Mouse (Mus musculus) liver, embryonic 14.5 days (tissue): ENCODE measurements around the gene Sh2d3c. TPM values are rescaled to one million over a fixed set of nuclear protein-coding genes. Genes with fewer than 3 reads are reported as not detected.

ENCODE experiments used
- ATAC-seq: fragments of 200-750 bp; cut with Nextera tagmentation; 2 replicates; pipeline ENCODE4 v1.8.0; 2017; ENCODE audit warnings: moderate number of reproducible peaks, mild to moderate bottlenecking, moderate library complexity; ENCODE audit not compliant: insufficient read depth
- DNase-seq, 3 experiments: peaks; one replicate each; pipeline ENCODE4 v3.0.0-alpha.2; 2012 to 2013; ENCODE audit warnings: low read depth in 3 of 3, low spot score in 3 of 3
- H3K27ac ChIP-seq: fragments of 300-500 bp; sonication (generic); 2 replicates; pipeline ENCODE4 v1.5.1; 2014; ENCODE audit warnings: moderate library complexity, mild to moderate bottlenecking, control low read depth, inconsistent platforms
- H3K27me3 ChIP-seq: fragments of 300-500 bp; sonication (generic); 2 replicates; pipeline ENCODE4 v1.6.1; 2014; ENCODE audit warnings: mild to moderate bottlenecking, low read length, moderate library complexity; ENCODE audit not compliant: control insufficient read depth, insufficient read depth
- H3K36me3 ChIP-seq: fragments of 300-500 bp; sonication (generic); replicated peaks from 2 replicates; pipeline ENCODE4 v1.6.1; 2014; ENCODE audit warnings: low read depth; ENCODE audit not compliant: control insufficient read depth, insufficient read depth
- H3K4me1 ChIP-seq, 2 experiments: fragments of 200-500 bp in 1 of 2; fragments of 300-500 bp in 1 of 2; sonication (generic) in 1 of 2; replicated peaks; 2 replicates each; pipeline ENCODE4 v1.6.1; 2012 to 2014; ENCODE audit warnings: antibody characterized with exemption in 1 of 2, inconsistent platforms in 1 of 2, low read length in 1 of 2; ENCODE audit not compliant: control insufficient read depth in 2 of 2, insufficient read depth in 2 of 2
- H3K4me2 ChIP-seq: fragments of 300-500 bp; sonication (generic); 2 replicates; pipeline ENCODE4 v1.6.1; 2014; ENCODE audit warnings: low read depth, mild to moderate bottlenecking, control low read depth, moderate library complexity
- H3K4me3 ChIP-seq, 2 experiments: fragments of 200-500 bp in 1 of 2; fragments of 300-500 bp in 1 of 2; sonication (generic) in 1 of 2; 2 replicates each; pipeline ENCODE4 v1.5.1; 2012 to 2014; ENCODE audit warnings: low read depth in 2 of 2, low read length in 2 of 2, mild to moderate bottlenecking in 2 of 2, control low read depth in 1 of 2, inconsistent platforms in 1 of 2, moderate library complexity in 1 of 2; ENCODE audit not compliant: insufficient read depth in 1 of 2
- H3K9ac ChIP-seq: fragments of 300-500 bp; sonication (generic); replicated peaks from 2 replicates; pipeline ENCODE4 v1.6.1; 2014; ENCODE audit warnings: mild to moderate bottlenecking, control low read depth, moderate library complexity
- H3K9me3 ChIP-seq: fragments of 300-500 bp; sonication (generic); 2 replicates; pipeline ENCODE4 v1.6.1; 2016; ENCODE audit warnings: low read length, mixed read lengths; ENCODE audit not compliant: control insufficient read depth
- CTCF ChIP-seq: IDR thresholded peaks from 2 replicates; pipeline ENCODE4 v1.5.1; 2016; ENCODE audit warnings: antibody characterized with exemption, low read depth, control low read depth
- EP300 ChIP-seq: IDR thresholded peaks from 2 replicates; pipeline ENCODE4 v1.6.1; 2016; ENCODE audit warnings: antibody characterized with exemption, low read depth
- WGBS: fragments of 180-500 bp; shearing (Covaris S2); extraction: QIAGEN DNeasy Blood & Tissue Kit; methylation state at CpG from one replicate; pipeline ENCODE4 v1.1.7; 2014; ENCODE audit not compliant: insufficient replicate concordance; 5-methylcytosine and 5-hydroxymethylcytosine counted together
- polyA plus RNA-seq, 2 experiments: library from polyadenylated mRNA; depleted of rRNA in 1 of 2; stranded (reverse) in 1 of 2; unstranded in 1 of 2; fragments of >200 nt; fragmentation: Nextera tagmentation in 1 of 2; extraction: Ambion mirVana in 1 of 2; gene quantifications; 2 replicates each; pipeline versions ENCODE4 v1.2.1 to v1.2.3; 2012 to 2014

The Sh2d3c gene
- polyA plus RNA-seq, 2 experiments: 3.5 to 4.7 TPM

- TF ChIP-seq EP300: peak; percentile 58
- TF ChIP-seq CTCF: no peak
- Histone ChIP-seq H3K27me3 (no peaks in the 10 kb centered on the region), H3K4me2 (peak overlapping the region; percentile 23; the same call in 1 of the 2 replicates), H3K27ac (no peak overlapping the region), H3K4me1 (peaks cover 0 to 11% of the 10 kb centered on the region in 2 experiments; a peak in 3 of 4 replicates), H3K36me3 (no peaks in the 10 kb centered on the region), H3K9me3 (no peaks in the 10 kb centered on the region), H3K9ac (no peak overlapping the region), H3K4me3 (no peak overlapping the region)
- 32% methylated on average over 19 of the region's 19 CpGs for WGBS
- DNase-seq (peak in 2 of 3 experiments; percentile 26 to 46), ATAC-seq (peak; percentile 79)
These were observed 47.9 kb downstream of the Sh2d3c start for GRCm38 (mm10) chr2:32768661-32769285.

- Histone ChIP-seq H3K4me3 (no peak overlapping the region), H3K36me3 (no peaks in the 10 kb centered on the region), H3K27me3 (no peaks in the 10 kb centered on the region), H3K27ac (no peak overlapping the region), H3K4me2 (no peak overlapping the region), H3K9ac (no peak overlapping the region), H3K4me1 (peaks cover 0 to 11% of the 10 kb centered on the region in 2 experiments; a peak in 3 of 4 replicates), H3K9me3 (no peaks in the 10 kb centered on the region)
- DNase-seq (no peak), ATAC-seq (no peak)
- 70% methylated on average over 5 of the region's 5 CpGs for WGBS
- TF ChIP-seq EP300 (no peak), CTCF (no peak)
These were observed 48.7 kb downstream of the Sh2d3c start for GRCm38 (mm10) chr2:32769327-32770085.

GRCm38 (mm10) chr2:32771886-32772285, 51.0 kb downstream of the Sh2d3c start:
- Histone ChIP-seq H3K36me3 (no peaks in the 10 kb centered on the region), H3K27me3 (no peaks in the 10 kb centered on the region), H3K4me3 (no peak overlapping the region), H3K27ac (no peak overlapping the region), H3K9ac (no peak overlapping the region), H3K9me3 (no peaks in the 10 kb centered on the region), H3K4me2 (no peak overlapping the region), H3K4me1 (peaks cover 2 to 15% of the 10 kb centered on the region in 2 experiments; a peak in 3 of 4 replicates)
- TF ChIP-seq EP300 (no peak), CTCF (peak; percentile 50)
- ATAC-seq (no peak), DNase-seq (no peak)
- WGBS: 22% methylated on average over 12 of the region's 12 CpGs

- Histone ChIP-seq H3K4me2 (no peak overlapping the region), H3K4me1 (peaks cover 2 to 15% of the 10 kb centered on the region in 2 experiments; a peak in 3 of 4 replicates), H3K4me3 (no peak overlapping the region), H3K9ac (no peak overlapping the region), H3K27me3 (no peaks in the 10 kb centered on the region), H3K36me3 (no peaks in the 10 kb centered on the region), H3K9me3 (no peaks in the 10 kb centered on the region), H3K27ac (no peak overlapping the region)
- 61% methylated on average over 8 of the region's 8 CpGs for WGBS
- DNase-seq (no peak), ATAC-seq (no peak)
- TF ChIP-seq EP300 (no peak), CTCF (no peak)
These were observed 51.9 kb downstream of the Sh2d3c start for GRCm38 (mm10) chr2:32772626-32773279.
